Mouse (Mus musculus) liver, adult 2 months (tissue): ENCODE data around the gene Rsph14. TPM values are rescaled to one million over a fixed set of nuclear protein-coding genes. Genes with fewer than 3 reads are reported as not detected.
A peak's percentile ranks its signal among the peaks of the same experiment; 100 is the strongest.

Source experiments
- DNase-seq: peaks from one replicate; pipeline ENCODE4 v3.0.0-alpha.2; 2011; ENCODE audit warnings: low read depth, low spot score; ENCODE audit errors: extremely low read depth
- H3K27ac ChIP-seq: fragments of 200-500 bp; replicated peaks from 2 replicates; pipeline ENCODE4 v1.5.1; 2012; ENCODE audit warnings: low read depth, mild to moderate bottlenecking, control low read depth, inconsistent platforms, low read length; ENCODE audit not compliant: insufficient read depth
- H3K27me3 ChIP-seq: fragments of 200-500 bp; 2 replicates; pipeline ENCODE4 v1.6.1; 2012; ENCODE audit warnings: mild to moderate bottlenecking, moderate library complexity, low read length, inconsistent platforms; ENCODE audit not compliant: control insufficient read depth, insufficient read depth
- H3K36me3 ChIP-seq: fragments of 200-500 bp; 2 replicates; pipeline ENCODE4 v1.6.1; 2012; ENCODE audit warnings: low read length, inconsistent platforms; ENCODE audit not compliant: control insufficient read depth, insufficient read depth
- H3K4me1 ChIP-seq: fragments of 200-500 bp; 2 replicates; pipeline ENCODE4 v1.6.1; 2011; ENCODE audit warnings: low read length; ENCODE audit not compliant: control insufficient read depth, insufficient read depth
- H3K4me3 ChIP-seq: fragments of 200-500 bp; 2 replicates; pipeline ENCODE4 v1.5.1; 2011; ENCODE audit warnings: low read depth, mild to moderate bottlenecking, control low read depth, low read length, moderate library complexity; ENCODE audit not compliant: insufficient read depth
- H3K79me2 ChIP-seq: fragments of 200-500 bp; 2 replicates; pipeline ENCODE4 v1.6.1; 2012; ENCODE audit warnings: inconsistent platforms, mild to moderate bottlenecking, low read length, moderate library complexity; ENCODE audit not compliant: control insufficient read depth, insufficient read depth
- H3K9ac ChIP-seq: fragments of 200-500 bp; 2 replicates; pipeline ENCODE4 v1.6.1; 2012; ENCODE audit warnings: low read depth, mild to moderate bottlenecking, control low read depth, inconsistent platforms, low read length
- CTCF ChIP-seq: fragments of 200-500 bp; IDR thresholded peaks from 2 replicates; pipeline ENCODE4 v1.5.1; 2011; ENCODE audit warnings: low read depth, low read length, control low read depth
- POLR2A ChIP-seq: fragments of 200-500 bp; IDR thresholded peaks from 2 replicates; pipeline ENCODE4 v1.6.1; 2011; ENCODE audit warnings: low read length, control low read depth; ENCODE audit not compliant: insufficient read depth; ENCODE audit errors: extremely low read depth
- WGBS: fragments of 180-500 bp; shearing (Covaris S2); methylation state at CpG from one replicate; pipeline ENCODE4 v1.1.7; 2018; 5-methylcytosine and 5-hydroxymethylcytosine counted together
- polyA plus RNA-seq: library from polyadenylated mRNA; depleted of rRNA; stranded (reverse); fragments of >200 nt; gene quantifications from 2 replicates; pipeline ENCODE4 v1.2.3, GENCODE M21; 2012
- total RNA-seq: library from RNA; depleted of rRNA; stranded (reverse); fragments of >200 nt; gene quantifications from 2 replicates; pipeline ENCODE4 v1.2.3, GENCODE M21; 2014

Rsph14 gene
- total and polyA plus RNA-seq, 2 experiments = not detected

DNA sequence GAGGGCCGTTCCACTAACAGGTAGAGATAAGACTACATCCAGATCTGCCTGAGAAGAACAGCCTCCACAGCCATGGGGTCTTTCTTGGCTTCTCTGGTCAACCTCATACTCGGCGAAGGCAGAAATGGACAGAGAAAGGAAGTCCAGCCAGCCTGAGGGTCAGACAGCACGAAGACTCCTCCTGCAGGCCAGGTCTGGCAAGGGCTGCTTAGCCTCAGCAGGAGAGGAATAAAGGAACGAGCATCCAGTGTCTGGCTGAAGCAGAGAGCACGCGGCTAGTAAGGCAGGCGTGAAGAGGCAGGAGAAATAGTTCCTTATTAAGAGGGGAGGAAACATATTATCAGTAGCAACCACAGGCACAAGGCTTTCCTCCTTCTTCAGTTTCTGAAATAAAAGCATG, 49.2 kb downstream of the Rsph14 start:
- Histone ChIP-seq H3K27me3 (no peaks in the 10 kb centered on the region), H3K79me2 (no peaks in the 10 kb centered on the region), H3K4me1 (no peaks in the 10 kb centered on the region), H3K27ac (no peak overlapping the region), H3K9ac (no peak overlapping the region), H3K36me3 (no peaks in the 10 kb centered on the region), H3K4me3 (no peak overlapping the region)
- 66% methylated on average over 8 of the region's 8 CpGs for WGBS
- TF ChIP-seq CTCF = no peak
- no peak for TF ChIP-seq POLR2A
- no peak for DNase-seq

DNA sequence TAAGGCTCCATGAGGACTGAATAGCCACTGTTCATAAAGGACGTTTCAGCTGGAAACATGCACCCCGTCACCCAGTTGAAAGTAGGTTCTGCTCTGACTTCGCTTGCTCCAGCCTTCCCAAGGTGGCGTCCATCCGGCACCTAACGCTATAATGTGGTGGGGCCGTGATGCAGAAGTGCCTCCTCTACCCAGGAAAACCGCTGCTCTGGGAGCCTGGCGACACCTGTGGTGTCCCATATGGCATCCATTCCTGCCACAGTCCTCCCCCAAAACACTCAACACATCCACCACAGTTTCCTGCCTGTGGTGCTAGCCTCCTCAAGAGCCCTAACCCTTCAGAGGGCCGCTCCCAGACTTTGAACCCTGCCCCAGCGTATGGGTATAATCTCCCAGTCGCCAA, 51.2 kb downstream of the Rsph14 start:
- Histone ChIP-seq H3K9ac (no peak overlapping the region), H3K27me3 (no peaks in the 10 kb centered on the region), H3K36me3 (no peaks in the 10 kb centered on the region), H3K27ac (no peak overlapping the region), H3K4me1 (no peaks in the 10 kb centered on the region), H3K4me3 (no peak overlapping the region), H3K79me2 (no peaks in the 10 kb centered on the region)
- 84% methylated on average over 12 of the region's 12 CpGs for WGBS
- no peak for DNase-seq
- TF ChIP-seq CTCF (no peak), POLR2A (no peak)

DNA sequence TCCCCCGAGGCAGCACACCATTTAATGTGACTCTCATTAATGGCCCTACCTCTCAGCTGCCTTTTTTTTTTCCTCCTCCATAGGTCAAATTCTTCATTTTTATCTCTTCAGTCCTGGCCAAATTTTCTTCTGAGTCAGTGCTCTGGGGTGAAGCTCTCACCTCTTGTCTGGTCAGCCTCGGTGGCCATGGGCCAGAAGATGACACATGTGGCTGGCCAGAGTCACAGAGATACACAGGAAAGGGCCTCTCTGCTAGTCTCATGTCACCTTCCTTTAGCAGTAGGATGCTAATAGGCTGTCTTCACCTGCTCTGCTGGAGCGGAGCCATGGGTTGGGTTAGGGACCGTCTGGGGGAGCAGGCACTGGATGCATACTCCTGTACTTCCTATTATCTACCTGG, 54.3 kb downstream of the Rsph14 start:
- TF ChIP-seq POLR2A = no peak
- TF ChIP-seq CTCF = no peak
- 86% methylated on average over 4 of the region's 4 CpGs for WGBS
- Histone ChIP-seq H3K4me1 (no peaks in the 10 kb centered on the region), H3K79me2 (no peaks in the 10 kb centered on the region), H3K9ac (no peak overlapping the region), H3K4me3 (no peak overlapping the region), H3K27me3 (no peaks in the 10 kb centered on the region), H3K27ac (no peak overlapping the region), H3K36me3 (no peaks in the 10 kb centered on the region)
- no peak for DNase-seq

DNA sequence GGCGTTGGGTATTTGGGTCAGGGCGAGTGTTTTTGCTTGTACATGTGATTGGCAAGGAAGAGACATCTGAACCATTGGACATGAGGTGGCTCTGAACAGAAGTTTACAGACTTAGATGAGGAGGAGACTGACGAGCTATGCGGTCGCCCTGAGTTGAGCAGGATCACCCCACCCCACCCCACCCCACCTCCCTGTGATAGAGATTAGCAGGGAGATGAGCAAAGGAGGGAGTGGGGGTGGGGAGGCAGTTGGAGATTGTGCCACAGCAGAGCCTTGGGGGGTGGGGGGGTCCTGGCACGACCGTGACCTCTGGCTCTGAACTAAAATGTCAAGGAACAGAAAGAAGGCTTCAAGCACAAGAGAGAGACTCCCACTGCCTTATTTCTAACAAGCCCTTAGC, 56.0 kb downstream of the Rsph14 start:
- no peak overlapping the region for H3K9ac ChIP-seq
- TF ChIP-seq POLR2A = no peak
- TF ChIP-seq CTCF = no peak
- DNase-seq = no peak
- no peaks in the 10 kb centered on the region for H3K79me2 ChIP-seq
- no peaks in the 10 kb centered on the region for H3K36me3 ChIP-seq
- no peaks in the 10 kb centered on the region for H3K4me1 ChIP-seq
- H3K27me3 ChIP-seq = no peaks in the 10 kb centered on the region
- WGBS = 65% methylated on average over 7 of the region's 7 CpGs
- no peak overlapping the region for H3K4me3 ChIP-seq
- H3K27ac ChIP-seq = no peak overlapping the region

DNA sequence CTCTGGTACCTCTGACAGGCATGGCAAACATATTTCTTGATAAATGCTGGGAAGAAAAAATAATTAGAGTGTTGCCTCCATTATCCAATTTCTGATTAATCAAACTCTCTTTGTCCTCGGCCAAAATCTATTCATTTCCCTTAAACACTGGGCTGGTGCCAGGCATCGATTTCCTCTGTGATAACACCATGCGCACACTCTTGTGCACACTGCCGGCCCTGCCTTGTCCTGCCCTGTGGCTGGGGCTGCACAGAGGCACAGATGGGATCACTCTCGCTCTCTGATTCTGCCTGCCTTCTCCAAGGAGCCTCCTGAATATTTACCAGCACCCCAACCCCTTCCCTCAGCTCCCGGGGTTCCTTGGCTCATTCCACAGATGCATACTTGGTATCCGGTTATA, 56.8 kb downstream of the Rsph14 start:
- Histone ChIP-seq H3K27me3 (no peaks in the 10 kb centered on the region), H3K4me1 (no peaks in the 10 kb centered on the region), H3K9ac (no peak overlapping the region), H3K27ac (no peak overlapping the region), H3K79me2 (no peaks in the 10 kb centered on the region), H3K4me3 (no peak overlapping the region), H3K36me3 (no peaks in the 10 kb centered on the region)
- TF ChIP-seq POLR2A (no peak), CTCF (no peak)
- WGBS = 66% methylated on average over 7 of the region's 7 CpGs
- peak; percentile 2 for DNase-seq

DNA sequence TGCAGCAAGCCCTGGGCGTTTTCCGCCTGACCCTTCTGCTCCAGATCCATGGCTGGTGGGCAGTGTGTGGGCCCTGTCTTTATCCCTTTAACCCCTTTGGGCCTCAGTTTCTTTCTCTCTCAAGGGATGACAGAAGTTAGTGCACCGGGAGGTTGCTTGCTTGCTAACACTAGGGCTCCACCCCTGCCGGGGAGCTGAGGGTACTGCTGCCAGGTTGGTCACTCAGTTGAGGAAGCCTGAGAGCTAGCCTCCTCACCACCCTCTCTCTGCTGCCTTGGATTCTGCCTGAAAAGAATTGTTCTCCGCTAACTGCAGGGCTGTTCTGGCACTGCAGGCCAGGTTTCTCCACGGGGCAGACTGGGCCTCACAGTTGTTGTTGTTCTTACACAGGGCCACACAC, 59.4 kb downstream of the Rsph14 start:
- Histone ChIP-seq H3K27me3 (no peaks in the 10 kb centered on the region), H3K4me3 (no peak overlapping the region), H3K9ac (no peak overlapping the region), H3K27ac (no peak overlapping the region), H3K36me3 (no peaks in the 10 kb centered on the region), H3K4me1 (no peaks in the 10 kb centered on the region), H3K79me2 (no peaks in the 10 kb centered on the region)
- WGBS = 89% methylated on average over 6 of the region's 6 CpGs
- DNase-seq = no peak
- TF ChIP-seq POLR2A = no peak
- TF ChIP-seq CTCF = no peak

DNA sequence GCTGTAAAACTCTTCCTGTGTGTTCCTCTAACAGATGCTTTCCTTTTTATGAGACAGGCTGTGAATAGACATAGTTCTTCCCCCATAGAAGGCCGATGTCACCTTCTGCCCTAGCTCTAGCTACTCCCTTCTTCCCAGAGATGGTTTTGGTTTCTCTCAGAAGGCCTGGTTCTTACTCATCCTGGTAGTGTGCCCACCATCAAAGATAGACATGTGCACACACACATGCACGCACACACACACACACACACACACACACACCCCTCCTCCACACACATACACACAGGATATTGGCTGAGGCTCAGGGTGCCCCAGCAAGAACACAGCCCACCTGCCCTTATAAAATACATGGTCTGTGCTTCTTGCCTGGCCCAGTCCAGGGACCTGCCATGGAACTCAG, 63.1 kb downstream of the Rsph14 start:
- DNase-seq = no peak
- no peaks in the 10 kb centered on the region for H3K36me3 ChIP-seq
- no peak overlapping the region for H3K27ac ChIP-seq
- TF ChIP-seq POLR2A (no peak), CTCF (no peak)
- H3K27me3 ChIP-seq = no peaks in the 10 kb centered on the region
- no peaks in the 10 kb centered on the region for H3K79me2 ChIP-seq
- H3K4me1 ChIP-seq = 0 out of 2 replicates have a peak, but pooled peaks cover 2% of the 10 kb centered on the region
- H3K4me3 ChIP-seq = no peak overlapping the region
- 92% methylated on average over 2 of the region's 2 CpGs for WGBS
- H3K9ac ChIP-seq = no peak overlapping the region
